Mouse (Mus musculus) mouse embryonic stem cell (cell line): ENCODE results near the gene Podnl1.

Experiments used
- in situ Hi-C, 2 experiments: fragments of 300-500 bp; cut with MboI; formaldehyde crosslinking; loops; 1 replicate in 1 of 2; 3 replicates in 1 of 2; pipeline ENCODE4 v1.14.3; 2019 to 2020; ENCODE audit warnings: low sequenced_read_pairs in 2 of 2, low pct_unique_long_range_greater_than_20kb in 1 of 2, mixed read lengths in 1 of 2; ENCODE audit not compliant: unreplicated experiment in 1 of 2

Gene Podnl1

DNA sequence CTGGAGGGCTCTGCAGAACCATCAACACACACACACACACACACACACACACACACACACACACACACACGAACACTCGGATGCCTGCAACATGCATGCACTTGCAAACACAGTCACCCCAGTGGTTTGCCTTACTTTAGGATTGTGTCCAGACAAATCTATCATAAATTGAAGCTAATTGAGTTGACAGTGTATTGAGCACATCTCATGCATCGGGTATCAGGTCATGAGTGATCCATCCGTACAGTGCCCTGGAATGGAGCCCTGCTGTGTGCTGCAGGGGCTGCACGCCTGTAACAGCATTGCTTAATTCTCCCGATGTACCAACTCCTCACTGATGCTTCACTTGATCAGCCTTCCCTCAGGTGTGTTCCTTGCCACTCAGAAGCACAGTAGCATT is 10.1 kb upstream of the Podnl1 start:
- in situ Hi-C loops, result no loop called here

DNA sequence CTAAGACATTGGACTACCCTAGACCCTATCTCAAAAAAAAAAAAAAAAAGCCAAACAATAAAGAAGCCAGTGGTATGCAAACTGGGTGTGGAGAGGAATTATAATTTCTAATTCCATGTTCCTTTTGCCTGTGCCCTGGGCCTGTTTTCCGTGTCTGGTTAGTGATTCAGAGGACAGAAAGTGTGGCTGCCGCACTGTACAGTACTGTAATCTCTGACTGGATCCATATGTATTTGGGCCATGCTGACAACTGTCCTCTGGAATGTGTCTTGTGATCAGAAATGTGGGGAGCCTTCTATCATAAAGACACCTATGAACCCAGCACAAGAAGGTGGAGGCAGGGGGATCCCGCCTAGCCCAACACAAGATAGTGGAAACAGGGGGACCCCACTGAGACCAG is 3.6 kb upstream of the Podnl1 start:
- in situ Hi-C loops, result no loop called here

DNA sequence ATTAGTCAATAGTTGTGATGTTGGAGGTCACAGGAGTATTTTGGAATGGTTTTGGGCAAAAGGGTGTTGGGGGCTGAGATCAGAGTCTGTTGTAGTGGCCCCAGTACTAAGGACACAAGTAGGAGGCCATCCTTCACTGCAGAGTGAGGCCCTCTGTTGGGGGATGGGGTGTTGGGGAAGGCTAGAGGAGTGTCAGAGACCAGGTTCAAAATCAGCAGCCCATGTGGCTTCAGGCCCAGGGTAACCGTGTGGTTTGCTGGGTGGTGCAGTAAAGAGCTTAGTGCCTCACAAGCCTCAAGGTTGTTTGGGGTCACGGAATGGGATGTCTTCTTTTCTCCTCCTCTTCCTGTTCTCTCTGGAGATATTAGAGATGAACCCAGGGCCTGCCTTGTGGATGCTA is 953 bp downstream of the Podnl1 start:
- in situ Hi-C loops, result no loop called here

DNA sequence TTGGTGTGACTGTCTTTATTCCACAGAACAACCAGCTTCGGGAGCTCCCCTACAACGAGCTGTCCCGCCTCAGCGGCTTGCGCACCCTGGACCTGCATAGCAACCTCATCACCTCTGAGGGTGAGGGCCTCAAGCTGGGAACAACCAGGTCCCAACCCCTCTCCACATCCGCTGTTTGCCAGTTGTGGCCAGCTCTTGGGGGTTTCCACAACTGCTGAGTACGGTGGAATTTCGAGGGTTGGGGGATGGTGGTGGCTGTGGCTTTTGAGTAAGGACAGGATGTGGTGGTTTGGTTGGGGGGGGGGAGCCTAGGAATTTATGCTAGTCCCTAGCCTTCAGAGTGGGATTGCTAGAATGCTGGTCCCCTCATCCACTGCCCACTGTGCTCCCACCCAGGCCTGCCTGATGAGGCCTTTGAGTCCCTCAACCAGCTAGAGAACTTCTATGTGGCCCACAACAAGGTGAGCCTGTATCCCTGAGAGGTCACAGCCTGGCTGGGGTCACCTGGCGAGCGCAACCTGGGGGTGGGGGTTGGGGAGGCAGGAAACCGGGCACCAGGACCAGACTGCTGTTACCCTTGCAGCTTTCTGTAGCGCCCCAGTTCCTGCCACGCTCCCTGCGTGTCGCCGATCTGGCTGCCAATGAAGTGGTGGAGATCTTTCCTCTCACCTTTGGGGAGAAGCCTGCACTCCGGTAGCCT is 1.6 kb downstream of the Podnl1 start:
- in situ Hi-C loops, result no loop called here

DNA sequence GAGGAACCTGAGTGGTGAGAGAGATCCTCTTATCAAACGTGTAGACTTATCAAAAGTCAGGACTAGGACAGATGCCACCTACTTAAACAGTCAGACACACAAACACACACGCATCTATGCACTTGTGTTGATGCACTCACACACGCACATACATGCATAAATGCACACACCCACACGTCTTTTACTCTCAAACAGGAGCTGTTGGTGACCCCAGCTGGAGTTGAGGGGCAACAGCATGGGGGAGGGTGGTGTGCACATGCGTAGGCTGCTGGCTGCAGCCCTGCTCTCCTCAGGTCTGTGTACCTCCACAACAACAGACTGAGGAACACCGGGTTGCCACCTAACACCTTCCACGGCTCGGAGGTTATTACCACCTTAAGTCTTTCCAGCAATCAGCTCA is 2.5 kb downstream of the Podnl1 start:
- in situ Hi-C loops, result no loop called here

- in situ Hi-C loops, result no loop called here
Measured at GRCm38 (mm10) chr8:84130806-84131205, 5.0 kb downstream of the Podnl1 start.

GRCm38 (mm10) chr8:84132225-84132624 is 6.4 kb downstream of the Podnl1 start:
- in situ Hi-C loops, result no loop called here

DNA sequence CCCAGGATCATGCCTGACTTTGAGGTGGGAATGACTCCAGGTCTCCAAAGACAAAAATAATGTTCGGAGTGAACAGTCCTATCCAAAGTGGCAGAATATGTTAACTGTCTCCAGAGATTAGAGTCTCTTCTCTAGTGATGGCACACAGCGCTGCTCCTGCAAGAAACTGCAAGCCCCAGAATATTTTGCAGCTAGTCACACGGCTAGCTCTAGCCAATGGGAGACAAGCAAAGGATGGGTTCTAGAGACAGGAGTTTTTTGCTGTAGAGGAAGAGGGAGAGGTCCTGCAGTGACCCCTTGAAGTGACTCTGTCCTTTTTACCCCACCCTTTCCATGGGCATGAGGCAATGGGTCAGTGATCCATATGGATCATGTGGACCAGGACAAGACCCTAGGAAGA is 12.1 kb downstream of the Podnl1 start:
- in situ Hi-C loops, result no loop called here

GRCm38 (mm10) chr8:84140838-84141237 is 15.0 kb downstream of the Podnl1 start:
- in situ Hi-C loops, result no loop called here

GRCm38 (mm10) chr8:84144636-84145245 is 19.0 kb downstream of the Podnl1 start:
- in situ Hi-C loops, result no loop called here

GRCm38 (mm10) chr8:84147324-84147766 is 21.6 kb downstream of the Podnl1 start:
- in situ Hi-C loops, result no loop called here

GRCm38 (mm10) chr8:84147769-84148530 is 22.2 kb downstream of the Podnl1 start, which contains the start of the genes Cc2d1a and 4930432K21Rik:
TSS of gene Cc2d1a (minus strand) at chr8:84147936.
TSS of gene 4930432K21Rik (plus strand) at chr8:84148025.
- in situ Hi-C loops, result no loop called here

GRCm38 (mm10) chr8:84148531-84148850 is 22.7 kb downstream of the Podnl1 start:
- in situ Hi-C loops, result no loop called here

- in situ Hi-C loops, result no loop called here
Measured at GRCm38 (mm10) chr8:84149181-84149580, 23.4 kb downstream of the Podnl1 start.

DNA sequence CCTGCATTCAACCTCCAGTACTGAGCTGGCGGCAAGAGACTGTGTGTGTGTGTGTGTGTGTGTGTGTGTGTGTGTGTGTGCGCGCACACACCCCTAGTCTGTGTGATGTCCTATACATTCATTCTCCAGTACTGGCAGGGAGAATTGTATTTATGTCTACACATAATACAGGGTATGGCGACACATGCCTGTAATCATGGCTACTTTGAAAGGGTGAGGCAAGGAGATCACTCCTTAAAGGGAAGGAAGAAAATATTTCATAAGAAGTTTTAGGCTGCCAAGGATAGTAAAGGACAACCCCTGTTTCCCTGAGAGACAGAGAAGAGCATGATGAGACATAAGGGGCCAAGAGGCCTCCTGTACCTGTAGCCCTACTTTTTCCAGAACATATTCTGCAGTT is 31.8 kb downstream of the Podnl1 start:
- in situ Hi-C loops, result no loop called here

DNA sequence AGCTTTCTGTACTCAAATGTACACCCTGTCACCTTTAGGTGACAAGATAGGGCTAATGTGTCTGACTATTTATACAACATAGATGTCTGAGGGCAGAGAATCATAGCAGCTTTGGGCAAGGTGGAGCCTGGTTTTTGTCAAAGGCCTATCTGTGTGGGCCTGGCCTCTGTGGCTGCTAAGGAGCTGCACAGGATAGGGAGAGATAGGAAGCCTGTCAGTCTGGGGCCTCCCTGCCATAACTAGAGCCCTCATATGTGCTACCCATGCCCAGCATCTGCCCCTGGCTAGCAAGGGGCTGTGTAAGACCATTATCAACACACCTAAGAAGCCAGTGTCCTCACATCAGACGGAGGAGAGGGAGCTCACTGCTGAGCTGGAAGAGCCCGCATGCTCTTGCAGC is 41.9 kb downstream of the Podnl1 start:
- in situ Hi-C loops, result no loop called here

DNA sequence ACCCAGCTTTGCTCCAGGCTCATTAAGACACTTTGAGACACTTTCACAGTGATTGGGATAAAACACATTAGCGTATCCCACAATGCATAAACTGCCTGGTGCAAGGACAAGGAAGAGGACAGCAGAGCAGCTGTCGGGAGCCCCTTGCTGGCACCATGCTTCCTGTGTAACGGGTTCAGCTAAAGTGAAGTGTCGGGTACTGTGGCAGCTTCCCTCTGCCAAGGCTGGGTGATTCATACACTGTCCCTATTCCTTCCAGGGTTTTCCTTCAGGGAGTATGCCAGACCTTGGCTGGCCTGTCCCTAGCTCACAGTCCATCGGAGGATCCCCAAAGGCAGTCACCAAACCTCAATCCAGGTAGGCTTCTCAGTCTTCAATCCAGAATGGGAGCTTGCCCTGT is 44.3 kb downstream of the Podnl1 start:
- in situ Hi-C loops, result no loop called here

GRCm38 (mm10) chr8:84173861-84174260 is 48.1 kb downstream of the Podnl1 start:
- in situ Hi-C loops, result no loop called here

GRCm38 (mm10) chr8:84176560-84176959 is 50.8 kb downstream of the Podnl1 start:
- in situ Hi-C loops, result no loop called here

DNA sequence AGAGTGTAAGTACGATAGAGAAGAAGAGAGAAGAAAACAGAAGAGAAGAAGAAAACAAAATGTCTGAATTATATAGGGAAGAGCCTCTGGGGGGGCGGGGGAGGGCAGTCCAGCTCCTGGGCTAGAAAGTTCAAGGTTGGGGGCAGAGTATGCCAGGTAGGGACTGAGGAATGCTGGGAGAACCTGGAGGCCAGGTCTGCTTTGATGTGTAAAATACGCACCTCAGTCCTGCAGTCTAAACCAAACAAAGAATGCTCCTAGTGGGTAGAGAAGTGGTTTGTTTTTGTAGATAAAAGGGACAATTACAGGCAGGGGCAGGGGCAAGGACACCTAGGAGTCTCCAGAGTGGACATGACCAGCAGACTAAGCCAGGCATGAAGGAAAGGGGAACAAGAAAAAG is 51.6 kb downstream of the Podnl1 start:
- in situ Hi-C loops, result no loop called here
